Mouse (Mus musculus) heart, embryonic 15.5 days (tissue): ENCODE results near the gene Ddi2. TPM values are rescaled to one million over a fixed set of nuclear protein-coding genes. Genes with fewer than 3 reads are reported as not detected.
"Not testable (repeated sequence)": the region's sequence is repeated elsewhere in the genome, so short reads cannot be mapped to it uniquely, and the experiment has no call there.

ENCODE experiments used
- ATAC-seq: fragments of 200-750 bp; cut with Nextera tagmentation; replicated peaks from 2 replicates; pipeline ENCODE4 v1.8.0; 2017; ENCODE audit warnings: low read depth, moderate TSS enrichment; ENCODE audit not compliant: insufficient number of reproducible peaks, insufficient read depth, low FRiP score
- H3K27ac ChIP-seq: fragments of 300-500 bp; sonication (generic); 2 replicates; pipeline ENCODE4 v1.5.1; 2015; ENCODE audit warnings: mild to moderate bottlenecking, inconsistent platforms
- H3K27me3 ChIP-seq: fragments of 300-500 bp; sonication (generic); 2 replicates; pipeline ENCODE4 v1.6.1; 2015; ENCODE audit warnings: inconsistent platforms
- H3K36me3 ChIP-seq: fragments of 300-500 bp; sonication (generic); 2 replicates; pipeline ENCODE4 v1.6.1; 2015; ENCODE audit warnings: mild to moderate bottlenecking, inconsistent platforms
- H3K4me1 ChIP-seq: fragments of 300-500 bp; sonication (generic); replicated peaks from 2 replicates; pipeline ENCODE4 v1.6.1; 2015; ENCODE audit warnings: inconsistent platforms
- H3K4me2 ChIP-seq: fragments of 300-500 bp; sonication (generic); 2 replicates; pipeline ENCODE4 v1.6.1; 2015; ENCODE audit warnings: inconsistent platforms, mild to moderate bottlenecking, moderate library complexity
- H3K4me3 ChIP-seq: fragments of 300-500 bp; sonication (generic); 2 replicates; pipeline ENCODE4 v1.5.1; 2015; ENCODE audit warnings: mild to moderate bottlenecking, inconsistent platforms
- H3K9ac ChIP-seq: fragments of 300-500 bp; sonication (generic); 2 replicates; pipeline ENCODE4 v1.6.1; 2015; ENCODE audit warnings: mild to moderate bottlenecking, inconsistent platforms
- H3K9me3 ChIP-seq: fragments of 300-500 bp; sonication (generic); replicated peaks from 2 replicates; pipeline ENCODE4 v1.6.1; 2016; ENCODE audit warnings: inconsistent platforms
- WGBS: fragments of 180-500 bp; shearing (Covaris S2); methylation state at CpG from one replicate; pipeline ENCODE4 v1.1.7; 2015; ENCODE audit warnings: mixed read lengths; 5-methylcytosine and 5-hydroxymethylcytosine counted together
- polyA plus RNA-seq: library from polyadenylated mRNA; unstranded; fragments of >200 nt; fragmentation: Nextera tagmentation; extraction: Ambion mirVana; gene quantifications from 2 replicates; pipeline ENCODE4 v1.2.1, GENCODE M21; 2015

The Ddi2 gene
- 13.6 and 16.6 TPM in 2 replicates for polyA plus RNA-seq

GRCm38 (mm10) chr4:141722731-141723672, at the start of gene Ddi2:
Gene Ddi2, minus strand, starts transcription at chr4:141723419.
- peak within 1 kb of the TSS; percentile 65 for H3K4me2 ChIP-seq
- peak within 1 kb of the TSS; percentile 98 for H3K27ac ChIP-seq
- no peaks in the 10 kb centered on the region for H3K9me3 ChIP-seq
- ATAC-seq = peak; percentile 87
- H3K9ac ChIP-seq = peak within 1 kb of the TSS; percentile 97
- peaks cover 35% of the 10 kb centered on the region for H3K4me1 ChIP-seq
- H3K27me3 ChIP-seq = no peaks in the 10 kb centered on the region
- H3K36me3 ChIP-seq = peaks cover 9% of the 10 kb centered on the region; the same call in 1 of the 2 replicates
- H3K4me3 ChIP-seq = peak within 1 kb of the TSS; percentile 94
- under 1% methylated on average over 90 of the region's 105 CpGs for WGBS

DNA sequence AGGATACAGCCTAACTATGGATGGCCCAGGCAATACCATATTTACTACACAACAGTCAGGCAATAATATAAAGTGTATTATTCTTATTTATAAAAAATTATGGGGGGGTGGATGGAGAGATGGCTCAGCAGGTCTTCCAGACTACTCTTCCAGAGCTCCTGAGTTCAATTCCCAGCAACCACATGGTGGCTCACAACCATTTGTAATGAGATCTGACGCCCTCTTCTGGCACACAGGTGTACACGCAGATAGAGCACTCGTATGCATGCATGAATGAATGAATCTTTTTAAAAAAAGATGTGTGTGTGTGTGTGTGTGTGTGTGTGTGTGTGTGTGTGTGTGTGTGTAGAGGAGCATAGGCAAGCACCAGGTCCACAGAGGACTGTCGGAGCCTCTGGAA, 49.8 kb upstream of the Ddi2 start:
- H3K36me3 ChIP-seq = peaks cover 74% of the 10 kb centered on the region

GRCm38 (mm10) chr4:141771823-141772222, 48.6 kb upstream of the Ddi2 start:
- Histone ChIP-seq H3K4me2 (no peak overlapping the region), H3K36me3 (peaks cover 66% of the 10 kb centered on the region), H3K4me1 (peaks cover 25% of the 10 kb centered on the region), H3K27me3 (no peaks in the 10 kb centered on the region), H3K9me3 (no peaks in the 10 kb centered on the region), H3K4me3 (no peak overlapping the region), H3K9ac (no peak overlapping the region), H3K27ac (no peak overlapping the region)
- WGBS = 81% methylated on average over 8 of the region's 8 CpGs
- ATAC-seq = no peak

More for the DNA sequence above, 49.8 kb upstream of the Ddi2 start:
- H3K4me2 ChIP-seq, ATAC-seq, H3K9me3 ChIP-seq, H3K4me3 ChIP-seq, H3K27ac ChIP-seq, H3K9ac ChIP-seq, H3K27me3 ChIP-seq: not testable (repeated sequence)
- 89% methylated on average over 4 of the region's 4 CpGs for WGBS
- peaks cover 13% of the 10 kb centered on the region for H3K4me1 ChIP-seq

GRCm38 (mm10) chr4:141769501-141770160, 46.4 kb upstream of the Ddi2 start:
- H3K27me3 ChIP-seq = no peaks in the 10 kb centered on the region
- no peak overlapping the region for H3K9ac ChIP-seq
- WGBS = 43% methylated on average over 8 of the region's 8 CpGs
- H3K36me3 ChIP-seq = peaks cover 49% of the 10 kb centered on the region
- no peaks in the 10 kb centered on the region for H3K9me3 ChIP-seq
- no peak overlapping the region; the same call in 1 of the 2 replicates for H3K27ac ChIP-seq
- no peak for ATAC-seq
- peaks cover 36% of the 10 kb centered on the region for H3K4me1 ChIP-seq
- no peak overlapping the region for H3K4me2 ChIP-seq
- no peak overlapping the region for H3K4me3 ChIP-seq

GRCm38 (mm10) chr4:141767353-141768036, 44.3 kb upstream of the Ddi2 start:
- Histone ChIP-seq H3K4me2 (peak overlapping the region; percentile 50), H3K4me3 (peak overlapping the region; percentile 19), H3K9ac (peak overlapping the region; percentile 20; the same call in 1 of the 2 replicates), H3K4me1 (peaks cover 36% of the 10 kb centered on the region), H3K36me3 (peaks cover 47% of the 10 kb centered on the region; the same call in 1 of the 2 replicates), H3K9me3 (no peaks in the 10 kb centered on the region), H3K27ac (peak overlapping the region; percentile 95), H3K27me3 (no peaks in the 10 kb centered on the region)
- peak; percentile 89 for ATAC-seq
- 34% methylated on average over 19 of the region's 19 CpGs for WGBS

GRCm38 (mm10) chr4:141766668-141767352, 43.6 kb upstream of the Ddi2 start:
- peak; percentile 58 for ATAC-seq
- 0 out of 2 replicates have a peak overlapping the region, but pooled peaks have one; percentile 20 for H3K9ac ChIP-seq
- 19% methylated on average over 19 of the region's 19 CpGs for WGBS
- peak overlapping the region; percentile 2; the same call in 1 of the 2 replicates for H3K4me3 ChIP-seq
- H3K27me3 ChIP-seq = no peaks in the 10 kb centered on the region
- no peaks in the 10 kb centered on the region for H3K9me3 ChIP-seq
- peaks cover 48% of the 10 kb centered on the region for H3K36me3 ChIP-seq
- H3K27ac ChIP-seq = peak overlapping the region; percentile 95
- H3K4me1 ChIP-seq = peaks cover 36% of the 10 kb centered on the region
- peak overlapping the region; percentile 50 for H3K4me2 ChIP-seq

- no peak overlapping the region for H3K9ac ChIP-seq
- no peaks in the 10 kb centered on the region for H3K9me3 ChIP-seq
- peak overlapping the region; percentile 2; the same call in 1 of the 2 replicates for H3K4me3 ChIP-seq
These were observed 43.1 kb upstream of the Ddi2 start for GRCm38 (mm10) chr4:141766316-141766667.

GRCm38 (mm10) chr4:141765008-141765407, 41.8 kb upstream of the Ddi2 start:
- H3K9ac ChIP-seq = no peak overlapping the region
- no peaks in the 10 kb centered on the region for H3K27me3 ChIP-seq
- no peak overlapping the region for H3K4me2 ChIP-seq
- H3K27ac ChIP-seq = no peak overlapping the region
- peaks cover 33% of the 10 kb centered on the region for H3K4me1 ChIP-seq
- H3K9me3 ChIP-seq = no peaks in the 10 kb centered on the region
- H3K36me3 ChIP-seq = peaks cover 40% of the 10 kb centered on the region
- WGBS = 87% methylated on average over 3 of the region's 3 CpGs
- ATAC-seq = no peak
- no peak overlapping the region for H3K4me3 ChIP-seq

More at GRCm38 (mm10) chr4:141766316-141766667, 43.1 kb upstream of the Ddi2 start:
- WGBS = 52% methylated on average over 8 of the region's 8 CpGs
- H3K4me1 ChIP-seq = peaks cover 36% of the 10 kb centered on the region
- H3K27me3 ChIP-seq = no peaks in the 10 kb centered on the region
- peak overlapping the region; percentile 95 for H3K27ac ChIP-seq
- peaks cover 48% of the 10 kb centered on the region for H3K36me3 ChIP-seq
- no peak; the same call in 1 of the 2 replicates for ATAC-seq
- H3K4me2 ChIP-seq = peak overlapping the region; percentile 50

GRCm38 (mm10) chr4:141763476-141763875, 40.3 kb upstream of the Ddi2 start:
- no peak for ATAC-seq
- Histone ChIP-seq H3K36me3 (peaks cover 36% of the 10 kb centered on the region), H3K27ac (no peak overlapping the region), H3K4me3 (no peak overlapping the region), H3K4me1 (peaks cover 27% of the 10 kb centered on the region), H3K9me3 (no peaks in the 10 kb centered on the region), H3K9ac (no peak overlapping the region), H3K4me2 (no peak overlapping the region), H3K27me3 (no peaks in the 10 kb centered on the region)
- WGBS = 84% methylated on average over 12 of the region's 12 CpGs

DNA sequence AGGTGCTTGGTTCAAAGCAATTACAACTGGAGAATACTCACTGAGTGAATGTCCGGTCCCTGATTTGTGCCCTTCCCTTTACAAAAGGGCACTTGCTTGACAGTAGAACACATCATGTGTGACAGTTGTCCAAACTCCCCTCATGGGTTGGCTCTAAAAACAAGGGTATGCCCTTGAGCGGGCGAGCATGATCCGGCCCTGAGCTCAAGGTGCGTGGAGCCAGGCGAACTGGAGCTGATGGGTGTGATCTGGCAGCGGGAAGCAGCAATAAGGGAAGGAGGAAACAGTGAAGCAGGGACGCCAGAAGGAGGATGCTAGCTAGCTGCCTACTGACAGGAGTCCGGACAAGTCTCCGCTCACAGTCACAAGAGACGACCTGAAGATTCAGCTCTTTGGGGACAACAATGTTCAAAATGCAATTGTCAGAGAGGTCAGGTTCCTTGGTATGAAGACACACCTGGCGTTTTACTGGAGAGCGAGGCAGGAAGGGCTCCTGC, 38.9 kb upstream of the Ddi2 start:
- H3K9ac ChIP-seq = no peak overlapping the region
- no peaks in the 10 kb centered on the region for H3K9me3 ChIP-seq
- H3K27ac ChIP-seq = no peak overlapping the region
- no peak overlapping the region for H3K4me2 ChIP-seq
- ATAC-seq = no peak
- peaks cover 36% of the 10 kb centered on the region for H3K36me3 ChIP-seq
- peaks cover 13% of the 10 kb centered on the region for H3K4me1 ChIP-seq
- 95% methylated on average over 13 of the region's 13 CpGs for WGBS
- H3K4me3 ChIP-seq = no peak overlapping the region
- no peaks in the 10 kb centered on the region for H3K27me3 ChIP-seq
